Mouse (Mus musculus) forelimb bud, embryonic 11.5 days (tissue): ENCODE data around the gene Zfp382.
A peak's percentile ranks its signal among the peaks of the same experiment; 100 is the strongest.
"Not testable (repeated sequence)": the region's sequence is repeated elsewhere in the genome, so short reads cannot be mapped to it uniquely, and the experiment has no call there.

Experiments
- DNase-seq: peaks from one replicate; pipeline ENCODE4 v3.0.0-alpha.2; 2012; ENCODE audit warnings: low read depth, low spot score

Gene Zfp382

DNA sequence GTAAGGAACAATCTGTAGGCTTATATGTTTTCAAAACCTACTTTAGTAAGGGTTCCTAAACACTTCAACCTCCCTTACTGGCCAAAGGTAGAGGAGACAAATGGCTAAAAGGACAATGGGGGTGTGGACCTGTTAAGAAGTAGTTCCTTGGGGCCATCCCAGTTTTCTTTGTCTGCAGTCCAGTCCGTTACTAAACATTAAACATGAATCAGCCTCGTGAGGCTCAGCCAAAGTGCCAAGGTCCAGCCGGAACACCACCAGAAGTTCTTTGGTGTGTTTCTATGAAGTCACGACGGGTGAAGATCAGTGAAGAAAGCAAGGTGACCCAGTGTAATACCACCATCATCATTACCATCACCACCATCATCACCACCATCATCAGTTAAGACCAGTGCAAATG, 25.3 kb downstream of the Zfp382 start:
- DNase-seq, result no peak

DNA sequence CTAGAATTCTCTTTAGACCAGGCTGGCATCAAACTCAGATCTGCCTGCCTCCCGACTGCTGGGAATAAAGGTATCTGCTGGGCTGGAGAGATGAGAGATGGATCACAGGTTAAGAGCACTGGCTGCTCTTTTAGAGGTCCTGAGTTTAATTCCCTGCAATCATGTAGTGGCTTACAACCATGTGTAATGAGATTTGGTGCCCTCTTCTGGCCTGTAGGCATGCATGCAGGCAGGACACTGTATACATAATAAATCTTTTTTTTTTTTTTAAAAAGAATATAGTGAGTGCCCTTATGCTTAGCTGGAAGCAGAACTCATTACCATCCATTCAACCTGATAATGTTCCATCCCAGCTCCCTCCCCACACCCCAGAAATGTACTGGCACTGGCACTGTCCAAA, 32.3 kb downstream of the Zfp382 start:
- no peak for DNase-seq

DNA sequence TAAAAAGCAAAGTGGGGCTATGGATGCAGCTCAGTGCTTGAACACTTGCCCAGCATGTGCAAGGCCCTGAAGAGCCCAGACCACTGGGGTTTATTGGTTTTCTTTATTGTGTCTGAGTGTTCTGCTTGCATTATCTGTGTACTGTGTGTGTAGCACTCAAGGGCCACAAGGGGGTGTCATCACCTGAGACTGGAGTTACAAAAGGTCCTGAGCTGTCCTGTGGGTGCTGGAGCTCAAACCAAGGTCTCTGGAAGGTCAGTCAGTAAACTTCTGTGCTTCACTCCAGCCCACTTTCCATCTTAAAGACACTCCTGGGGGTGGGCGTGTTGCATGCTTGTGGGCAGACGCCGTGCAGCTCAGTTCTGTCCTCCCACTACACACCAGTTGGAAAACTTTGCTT, 33.8 kb downstream of the Zfp382 start:
- no peak for DNase-seq

DNA sequence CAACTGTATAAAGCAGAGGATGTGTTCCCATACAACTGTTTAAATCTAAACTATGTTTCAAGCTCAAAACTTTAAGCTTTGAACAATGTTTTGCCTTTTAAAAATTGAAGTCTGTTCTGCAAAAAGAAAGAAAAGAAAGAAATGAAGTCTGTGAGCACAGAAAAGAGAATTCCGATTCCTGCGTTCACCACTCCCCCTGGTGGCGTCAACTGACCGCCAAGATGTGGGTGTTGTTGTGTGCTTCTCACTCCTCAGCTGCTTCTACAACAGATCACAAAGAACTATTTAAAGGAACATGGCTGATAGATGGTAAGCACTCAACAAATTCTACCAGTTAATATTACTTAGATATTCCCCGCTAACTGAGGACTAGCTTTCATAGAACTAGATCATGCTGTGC, 41.4 kb downstream of the Zfp382 start:
- DNase-seq, result no peak

DNA sequence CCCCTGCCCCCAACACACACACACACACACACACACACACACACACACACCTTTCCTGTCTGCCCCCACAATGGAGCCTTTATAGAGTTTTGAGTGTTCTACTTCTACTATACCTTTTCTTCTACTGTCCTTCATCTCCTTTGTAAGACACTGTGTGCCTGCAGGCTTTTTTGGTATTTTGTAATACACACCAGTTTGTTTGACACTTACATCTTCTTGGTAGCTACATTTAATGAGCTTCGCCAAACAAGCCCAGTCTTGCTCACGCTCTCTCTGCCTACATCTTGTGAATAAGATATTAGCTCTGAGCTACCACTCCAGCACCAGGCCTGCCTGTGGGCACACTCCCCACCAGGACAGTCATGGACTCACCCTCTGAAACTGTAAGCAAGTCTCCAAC, 43.0 kb downstream of the Zfp382 start:
- DNase-seq, result no peak

DNA sequence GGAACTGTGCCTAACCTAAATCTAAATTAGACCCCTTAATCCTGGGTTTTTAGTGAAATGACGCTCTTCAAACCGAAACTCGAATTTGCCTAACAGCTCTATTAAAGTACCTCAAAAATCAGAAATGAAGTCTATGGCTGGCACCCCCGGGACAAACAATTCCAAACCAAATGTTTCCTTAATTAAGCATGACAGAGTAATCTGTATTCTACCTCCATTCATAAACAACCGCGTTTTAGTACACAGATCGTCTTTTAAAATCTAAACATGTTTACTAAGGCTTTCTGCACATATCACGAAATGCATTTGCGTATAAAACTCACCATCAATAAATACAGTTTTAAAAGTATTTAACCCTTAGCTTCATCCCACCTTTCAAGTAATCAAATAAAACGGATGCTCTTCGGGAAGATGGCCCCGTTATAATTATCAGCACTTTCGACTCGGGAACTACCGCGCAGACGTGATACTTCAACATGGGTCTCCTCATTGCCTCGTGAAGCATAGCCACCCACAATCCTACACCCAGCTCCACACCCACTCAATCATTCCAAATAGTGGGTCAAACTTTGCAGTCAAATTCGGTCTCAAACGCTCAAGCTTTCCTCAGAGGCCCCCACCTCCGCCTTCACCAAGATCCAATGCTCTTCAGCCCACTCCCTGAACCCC, 47.3 kb downstream of the Zfp382 start:
- no peak for DNase-seq

DNA sequence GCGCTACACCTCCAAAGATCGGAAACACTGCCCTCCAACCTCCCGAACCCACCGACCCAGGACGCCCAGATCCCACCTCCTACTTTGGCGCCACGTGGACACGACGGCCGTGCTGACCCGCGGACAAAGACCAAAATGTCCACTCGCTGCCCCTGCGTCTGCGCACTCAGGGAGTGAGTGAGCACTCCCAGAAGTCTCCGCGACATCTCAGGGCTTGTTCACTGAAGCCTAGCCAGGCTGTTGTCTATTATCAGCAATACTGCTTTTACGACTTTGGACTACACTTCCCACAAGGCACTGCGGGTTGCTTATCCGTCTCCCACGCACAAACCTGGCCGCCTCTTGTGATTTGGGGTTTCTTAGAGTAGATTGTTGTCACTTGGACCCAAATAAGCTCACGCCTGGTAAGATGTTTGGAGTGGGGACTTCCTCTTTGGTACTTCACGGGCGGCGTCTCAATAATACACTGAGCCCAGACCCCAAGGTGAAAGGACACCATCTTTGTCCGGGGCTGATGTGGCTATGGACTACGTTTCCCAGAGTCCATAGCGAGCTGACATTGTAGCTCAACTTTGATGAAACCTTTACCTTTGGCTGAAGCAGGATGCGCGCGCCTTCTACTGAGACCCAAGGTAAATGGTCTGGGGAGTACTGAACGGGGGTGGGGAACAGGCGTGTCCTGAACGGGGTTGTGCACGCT, 48.0 kb downstream of the Zfp382 start, which contains the start of gene Zfp146:
Gene Zfp146, minus strand, starts transcription at position 168 of the 700 bp plus-strand sequence.
- peak; percentile 97 for DNase-seq

DNA sequence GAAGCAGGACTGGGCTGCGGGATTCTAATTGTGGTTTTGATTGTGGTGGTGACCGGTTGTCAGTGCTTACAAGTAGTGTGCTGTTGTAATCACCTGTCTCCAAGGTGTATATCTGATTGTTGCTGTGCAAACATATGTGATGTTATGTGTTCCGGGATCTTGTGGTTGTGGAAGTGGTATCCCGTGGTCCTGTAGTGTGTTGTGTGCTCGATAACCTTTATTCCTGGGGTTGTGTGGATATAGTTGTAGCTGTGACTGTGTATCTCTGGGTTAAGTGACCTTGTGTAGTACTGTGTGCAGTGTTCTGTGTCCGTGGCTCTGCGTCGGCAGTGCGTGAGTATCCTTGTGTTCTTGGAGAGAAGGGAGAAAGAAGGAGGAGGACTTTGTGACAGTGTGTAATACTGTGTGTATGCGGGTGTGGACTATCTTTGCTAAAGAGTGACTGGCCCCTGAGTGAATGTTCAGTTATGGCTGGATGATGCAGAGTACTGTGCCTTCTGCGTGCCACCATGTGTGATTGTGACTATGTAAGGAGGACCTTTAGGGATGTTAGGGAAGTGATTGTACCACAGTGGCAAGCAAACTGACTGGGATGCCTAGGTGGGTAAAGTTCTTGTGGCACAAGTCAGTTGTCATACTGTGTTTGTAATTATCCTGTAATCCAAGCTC, 48.7 kb downstream of the Zfp382 start:
- DNase-seq, result no peak

DNA sequence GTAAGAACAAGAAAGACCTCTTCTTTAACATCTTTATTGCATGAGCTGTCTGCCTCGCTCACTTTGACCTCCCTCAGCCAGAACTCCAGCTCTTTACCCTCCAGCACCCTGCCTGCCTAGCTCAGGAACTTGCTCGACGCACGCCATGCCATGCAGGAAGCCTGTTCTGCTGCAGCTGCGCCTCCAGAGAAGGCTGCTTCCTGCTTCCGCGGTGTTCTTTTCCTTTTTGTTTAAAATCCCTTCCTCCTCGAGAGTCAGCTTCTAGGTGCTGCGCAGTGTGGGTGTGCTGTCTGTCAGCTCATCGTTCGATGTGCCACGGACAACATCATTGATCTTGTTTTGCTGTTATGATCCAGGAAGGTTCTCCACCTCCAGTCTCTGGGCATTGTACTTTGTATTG, 54.7 kb downstream of the Zfp382 start:
- DNase-seq, result no peak

DNA sequence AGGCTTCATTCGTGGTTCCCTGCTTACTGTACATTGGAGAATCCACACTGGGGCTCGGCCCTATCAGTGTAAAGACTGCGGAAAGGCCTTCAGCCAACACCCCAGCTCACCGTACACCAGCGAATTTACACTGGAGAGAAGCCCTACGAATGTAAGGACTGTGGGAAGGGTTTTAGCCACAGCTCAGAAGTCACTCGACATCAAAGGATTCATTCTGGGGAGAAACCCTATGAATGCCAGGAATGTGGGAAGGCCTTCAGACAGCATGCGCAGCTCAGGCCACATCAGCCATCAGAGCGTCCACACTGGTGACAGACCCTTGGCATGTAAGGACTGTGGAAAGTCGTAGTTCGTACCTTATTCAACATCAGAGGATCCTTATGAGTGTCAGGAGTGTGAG, 56.5 kb downstream of the Zfp382 start:
- no peak for DNase-seq

DNA sequence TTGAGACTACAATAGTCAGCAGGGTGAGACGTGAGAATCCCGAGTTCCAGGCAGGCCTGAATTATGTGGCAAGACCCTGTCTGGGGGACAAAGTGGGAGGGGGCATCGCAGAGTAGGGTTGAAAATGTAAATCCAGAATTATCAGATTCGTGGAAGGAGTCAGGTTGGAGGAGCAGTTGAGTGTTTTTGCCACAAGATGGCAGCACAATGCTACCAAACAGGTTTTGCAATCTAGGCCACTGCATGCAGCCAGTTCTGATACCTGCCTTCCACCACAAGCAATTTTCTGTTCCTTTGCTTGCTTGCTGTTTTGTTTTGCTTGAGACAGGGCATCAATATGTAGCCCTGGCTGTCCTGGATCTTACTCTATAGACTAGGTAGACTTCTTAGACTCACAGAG, 59.6 kb downstream of the Zfp382 start:
- peak; percentile 83 for DNase-seq

DNA sequence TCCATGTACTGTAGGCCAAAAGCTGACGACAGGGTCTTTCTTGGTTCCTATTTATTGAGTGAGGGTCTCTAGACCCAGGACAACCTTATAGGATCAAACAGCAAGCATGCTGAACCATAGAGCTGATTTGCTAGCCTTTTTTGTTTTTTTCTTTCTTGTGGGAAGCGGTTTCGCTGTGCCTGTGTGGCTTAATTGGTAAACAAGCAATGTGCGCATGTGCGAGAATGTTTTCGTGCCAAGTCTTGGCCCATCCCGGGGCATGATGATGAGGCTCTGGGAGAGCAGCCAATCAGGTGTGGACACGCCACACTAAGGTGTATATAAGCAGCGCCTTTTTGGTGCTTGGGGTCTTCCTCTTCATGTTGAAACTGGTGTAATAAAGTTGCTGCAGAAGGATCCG, 60.2 kb downstream of the Zfp382 start:
- DNase-seq, result not testable (repeated sequence)

DNA sequence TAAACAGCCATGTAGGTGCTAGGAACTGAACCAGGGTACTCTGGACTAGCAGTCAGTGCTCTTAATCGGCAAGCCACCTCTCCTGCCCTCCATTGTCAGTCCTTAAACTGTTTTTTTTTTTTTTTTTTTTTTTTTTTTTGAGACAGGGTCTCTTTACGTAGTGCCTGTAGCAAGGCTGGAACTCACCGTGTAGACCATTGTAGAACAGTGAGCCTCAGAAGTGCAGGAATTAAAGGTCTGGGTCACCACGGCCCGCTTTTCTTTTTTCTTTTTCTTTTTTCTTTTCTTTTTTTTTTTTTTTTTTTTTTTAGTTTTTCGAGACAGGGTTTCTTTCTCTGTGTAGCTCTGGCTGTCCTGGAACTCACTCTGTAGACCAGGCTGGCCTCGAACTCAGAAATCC, 61.4 kb downstream of the Zfp382 start:
- DNase-seq, result not testable (repeated sequence)

DNA sequence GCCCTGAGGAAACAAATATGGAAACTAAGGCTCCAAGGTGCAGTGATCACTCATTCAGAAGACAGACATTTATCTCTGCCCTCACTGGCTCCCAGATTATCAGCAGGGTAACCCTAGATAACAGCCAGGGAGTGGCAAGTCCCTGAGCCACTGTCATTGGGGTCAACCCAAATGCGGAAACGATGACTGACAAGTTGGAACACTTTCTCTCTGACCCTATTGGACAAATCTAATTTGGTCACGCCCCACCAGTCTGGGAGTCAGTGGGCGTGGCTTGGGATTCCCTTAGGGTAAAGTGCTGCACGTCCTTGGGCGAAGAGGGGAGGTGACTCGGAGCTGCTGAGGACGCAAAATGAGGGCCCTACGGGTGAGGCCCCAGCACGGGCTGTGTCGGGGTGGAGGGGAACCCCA, 62.1 kb downstream of the Zfp382 start, which contains the start of gene Cox7a1:
Gene Cox7a1, plus strand, starts transcription at position 266 of the 411 bp plus-strand sequence.
- DNase-seq, result no peak
